Mouse (Mus musculus): Measurements from ENCODE around the gene Whrn. TPM values are rescaled to one million over a fixed set of nuclear protein-coding genes. Genes with fewer than 3 reads are reported as not detected.

Whrn gene
- polyA plus RNA-seq, 1 experiment from 2014 or later: 4.0 TPM

DNA sequence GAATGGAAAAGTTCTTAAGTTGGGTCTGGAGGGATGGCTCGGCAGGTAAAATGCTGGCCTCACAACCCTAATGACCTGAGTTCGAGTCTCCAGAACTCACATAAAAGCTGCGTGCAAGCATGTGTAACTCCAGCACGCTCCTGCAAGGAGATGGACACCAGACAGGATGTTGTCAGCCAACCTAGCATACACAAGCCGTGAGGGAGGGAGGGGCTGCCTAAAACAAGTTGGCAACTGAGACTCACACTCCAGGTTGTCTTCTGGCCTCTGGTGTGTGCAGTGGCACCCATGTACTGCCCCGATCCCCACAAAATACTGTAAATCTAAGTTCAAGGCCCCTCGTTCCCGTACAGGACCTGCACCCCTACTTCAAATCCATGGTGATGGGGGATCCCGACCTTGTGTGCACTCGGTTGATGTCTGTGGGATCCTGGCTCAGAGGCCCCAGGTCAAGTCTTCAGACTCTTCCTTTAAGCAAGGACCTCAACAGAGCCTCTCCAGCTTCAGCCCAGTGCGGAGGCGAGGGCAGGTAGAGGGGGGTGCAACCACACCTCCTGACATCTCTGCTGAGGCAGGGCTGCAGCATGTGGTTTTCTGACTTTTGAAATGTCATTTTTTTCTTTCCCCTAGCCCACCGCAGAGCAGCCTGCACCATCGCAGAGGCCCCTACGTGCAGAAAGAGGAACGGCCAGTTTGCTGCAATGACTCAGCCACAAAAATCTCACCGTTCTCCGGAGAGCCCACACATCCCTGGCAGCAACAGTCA is 95.1 kb downstream of the Whrn start:
- no peak overlapping the region for H3K4me3 ChIP-seq (replicated peaks)
- no peak overlapping the region for H3K27ac ChIP-seq
- H3K36me3 ChIP-seq: 0 out of 2 replicates have a peak, but pooled peaks cover 6% of the 10 kb centered on the region
- H3K4me1 ChIP-seq (replicated peaks): peaks cover 48% of the 10 kb centered on the region
- ATAC-seq: no peak
- WGBS: 81% methylated on average over 18 of the region's 18 CpGs
- no peaks in the 10 kb centered on the region for H3K9me3 ChIP-seq
- H3K9ac ChIP-seq: no peak overlapping the region
- no peak overlapping the region for H3K4me2 ChIP-seq (replicated peaks)
- no peaks in the 10 kb centered on the region for H3K27me3 ChIP-seq (replicated peaks)

DNA sequence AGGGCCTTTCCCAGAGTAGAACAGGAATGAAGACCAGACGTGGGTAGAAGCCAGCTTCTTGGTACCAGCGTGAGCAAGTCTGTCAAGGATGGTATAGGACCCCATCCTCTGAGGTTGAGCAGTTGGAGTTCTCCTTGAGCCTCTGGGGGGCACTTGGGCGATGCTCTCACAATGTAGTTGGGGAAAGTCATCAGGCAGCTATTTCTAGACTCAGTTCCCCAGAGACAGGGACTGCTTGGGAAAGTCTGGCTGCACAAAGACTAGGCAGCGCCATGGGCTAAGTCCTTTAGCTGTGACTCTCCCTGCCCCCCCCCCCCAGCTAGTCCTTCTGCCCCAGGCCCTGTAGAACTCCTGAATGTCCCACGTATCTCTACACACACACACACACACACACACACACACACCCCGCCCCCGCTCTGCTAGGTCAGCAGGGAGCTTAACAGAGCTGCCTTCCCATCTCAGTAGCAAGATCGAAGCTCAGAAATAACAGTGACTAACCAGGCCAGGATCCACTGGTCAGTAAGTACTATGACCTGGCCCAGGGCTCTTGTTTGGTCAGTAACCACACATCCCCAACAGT is 96.0 kb downstream of the Whrn start:
- no peak overlapping the region for H3K4me3 ChIP-seq (replicated peaks)
- H3K27me3 ChIP-seq (replicated peaks): no peaks in the 10 kb centered on the region
- H3K9ac ChIP-seq: no peak overlapping the region
- no peaks in the 10 kb centered on the region for H3K9me3 ChIP-seq
- peaks cover 40% of the 10 kb centered on the region for H3K4me1 ChIP-seq (replicated peaks)
- H3K36me3 ChIP-seq: peaks cover 12% of the 10 kb centered on the region
- ATAC-seq: no peak
- WGBS: 73% methylated on average over 8 of the region's 8 CpGs
- 0 out of 2 replicates have a peak overlapping the region, but pooled peaks have one; percentile 11 for H3K27ac ChIP-seq
- peak overlapping the region; percentile 5; the same call in 1 of the 2 replicates for H3K4me2 ChIP-seq (replicated peaks)

DNA sequence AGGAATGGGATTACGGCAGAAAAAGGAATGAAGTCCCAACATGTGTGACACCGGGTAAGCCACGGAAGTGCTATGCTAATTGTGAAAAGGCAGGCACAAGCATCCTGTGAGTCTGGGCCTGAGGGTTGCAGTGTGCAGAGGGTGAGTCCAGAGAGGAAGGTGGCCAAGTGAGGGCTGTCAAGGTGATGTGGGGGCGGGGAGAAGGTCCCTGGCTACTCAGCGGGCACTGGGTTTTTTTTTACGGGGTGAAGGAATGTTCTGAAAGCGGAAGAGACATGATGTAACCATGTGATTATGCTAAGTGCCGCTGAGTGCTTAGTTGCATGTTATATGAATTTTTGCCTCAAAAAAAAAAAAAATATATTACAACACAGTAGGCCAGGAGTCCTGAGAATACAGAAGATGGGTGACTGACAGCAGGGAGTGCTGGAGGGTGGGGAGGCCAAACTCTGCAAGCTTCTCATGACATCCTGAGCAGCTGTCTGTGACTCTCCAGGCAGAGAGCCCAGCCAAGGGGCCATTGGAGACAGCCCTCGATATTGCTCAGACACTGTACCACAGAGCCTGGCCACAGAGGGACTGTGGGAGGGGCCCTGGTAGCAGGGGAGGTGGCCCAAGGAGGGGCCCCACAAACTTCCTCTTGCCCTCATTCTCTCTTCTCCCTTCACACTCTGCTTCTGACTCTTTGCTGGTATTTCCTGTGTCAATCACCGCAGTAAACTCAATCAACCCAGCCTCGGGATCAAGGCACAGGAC is 96.8 kb downstream of the Whrn start:
- H3K4me2 ChIP-seq (replicated peaks): peak overlapping the region; percentile 5; the same call in 1 of the 2 replicates
- no peak overlapping the region for H3K9ac ChIP-seq
- peaks cover 15% of the 10 kb centered on the region for H3K36me3 ChIP-seq
- no peaks in the 10 kb centered on the region for H3K27me3 ChIP-seq (replicated peaks)
- peaks cover 33% of the 10 kb centered on the region for H3K4me1 ChIP-seq (replicated peaks)
- 57% methylated on average over 11 of the region's 11 CpGs for WGBS
- no peaks in the 10 kb centered on the region for H3K9me3 ChIP-seq
- no peak overlapping the region for H3K4me3 ChIP-seq (replicated peaks)
- no peak for ATAC-seq
- 0 out of 2 replicates have a peak overlapping the region, but pooled peaks have one; percentile 11 for H3K27ac ChIP-seq

DNA sequence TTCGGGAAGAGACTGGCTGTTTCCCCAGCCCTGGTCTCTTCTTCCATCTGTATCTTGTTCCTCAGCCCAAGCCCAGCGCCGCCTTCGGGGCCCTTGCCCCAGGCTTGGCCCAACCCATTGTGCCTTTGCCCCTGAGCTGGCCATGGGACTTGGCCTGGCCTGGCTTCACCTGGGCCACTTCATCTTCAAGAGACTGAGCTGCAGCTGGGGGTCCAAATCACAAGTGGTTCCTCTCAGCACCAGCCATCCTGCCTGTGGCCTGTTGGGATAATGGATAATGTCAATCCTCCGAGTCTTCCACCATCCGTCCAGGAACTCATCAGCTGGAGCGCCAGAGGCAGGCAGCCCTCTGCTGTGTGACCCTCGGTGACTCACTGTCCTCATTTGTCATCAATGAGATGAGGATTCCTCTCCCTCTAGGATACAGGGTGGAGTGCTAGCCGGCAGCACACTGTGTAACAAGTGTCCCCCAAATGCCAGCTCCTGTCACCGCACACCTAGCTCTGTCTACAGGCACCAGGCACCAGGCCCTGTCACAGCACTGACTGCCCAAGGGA is 97.7 kb downstream of the Whrn start:
- Histone ChIP-seq H3K36me3 (peaks cover 15% of the 10 kb centered on the region), H3K27ac (no peak overlapping the region), H3K27me3 (replicated peaks) (no peaks in the 10 kb centered on the region), H3K4me3 (replicated peaks) (no peak overlapping the region), H3K4me1 (replicated peaks) (peaks cover 25% of the 10 kb centered on the region), H3K4me2 (replicated peaks) (no peak overlapping the region), H3K9ac (no peak overlapping the region), H3K9me3 (no peaks in the 10 kb centered on the region)
- no peak for ATAC-seq
- WGBS: 78% methylated on average over 10 of the region's 10 CpGs

DNA sequence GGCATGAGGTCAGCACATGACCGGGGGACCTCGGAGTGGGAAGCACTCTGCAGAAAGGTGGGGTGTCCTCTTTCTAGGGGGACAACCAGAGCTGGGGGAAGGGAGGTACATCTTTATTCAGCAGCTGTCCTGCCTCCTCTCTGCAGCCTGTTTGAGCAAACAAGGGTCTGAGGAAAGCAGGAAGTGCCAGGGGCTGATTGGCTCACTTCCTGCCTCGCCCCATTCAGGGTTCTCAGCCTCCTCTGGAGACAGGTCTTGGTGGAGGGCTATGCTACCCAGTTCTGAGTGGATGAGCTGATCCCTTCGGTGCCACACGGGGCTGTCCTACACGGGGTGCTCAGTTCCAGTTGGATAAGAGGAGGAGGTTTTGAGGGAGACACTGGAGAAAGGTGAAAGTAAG is 104.5 kb downstream of the Whrn start:
- Histone ChIP-seq H3K27me3 (replicated peaks) (no peaks in the 10 kb centered on the region), H3K4me2 (replicated peaks) (no peak overlapping the region), H3K4me1 (replicated peaks) (0 out of 2 replicates have a peak, but pooled peaks cover 2% of the 10 kb centered on the region), H3K9me3 (no peaks in the 10 kb centered on the region), H3K9ac (no peak overlapping the region), H3K36me3 (peaks cover 9% of the 10 kb centered on the region), H3K4me3 (replicated peaks) (no peak overlapping the region), H3K27ac (no peak overlapping the region)
- WGBS: 79% methylated on average over 6 of the region's 6 CpGs
- no peak for ATAC-seq

DNA sequence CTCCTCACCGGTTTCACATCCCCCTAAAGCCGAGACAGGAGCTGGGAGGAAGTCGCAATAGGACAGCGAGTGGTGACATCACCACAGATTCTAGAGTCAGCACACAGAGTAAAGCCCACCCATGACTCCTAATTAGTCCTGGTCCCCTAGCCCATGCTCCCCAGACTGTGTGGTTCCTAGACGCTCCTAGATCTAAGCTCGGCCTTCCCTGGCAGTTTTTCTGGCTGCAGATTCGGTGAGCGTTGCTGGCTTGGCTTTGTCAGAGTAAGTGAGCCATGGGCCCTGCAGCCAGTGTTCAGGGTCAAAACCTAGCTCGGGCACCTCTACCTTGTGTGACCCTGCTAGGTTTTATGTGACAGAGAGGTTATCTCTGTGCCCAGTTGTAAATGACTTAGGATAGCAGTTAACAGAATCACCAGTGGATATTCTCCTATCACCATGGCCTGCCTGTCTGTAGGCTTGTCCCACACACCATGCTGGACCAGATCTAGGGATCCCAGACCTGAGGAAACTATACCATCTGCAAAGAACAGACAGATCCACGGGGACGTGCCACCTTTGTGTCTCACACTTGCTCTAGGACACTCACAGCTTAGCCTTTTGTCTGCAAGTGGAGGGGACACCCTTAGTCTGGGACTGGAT is 105.8 kb downstream of the Whrn start:
- peaks cover 6% of the 10 kb centered on the region; the same call in 1 of the 2 replicates for H3K36me3 ChIP-seq
- 72% methylated on average over 11 of the region's 11 CpGs for WGBS
- no peaks in the 10 kb centered on the region for H3K27me3 ChIP-seq (replicated peaks)
- no peak for ATAC-seq
- no peak overlapping the region for H3K27ac ChIP-seq
- H3K9me3 ChIP-seq: no peaks in the 10 kb centered on the region
- H3K9ac ChIP-seq: no peak overlapping the region
- no peak overlapping the region for H3K4me3 ChIP-seq (replicated peaks)
- H3K4me1 ChIP-seq (replicated peaks): 0 out of 2 replicates have a peak, but pooled peaks cover 2% of the 10 kb centered on the region
- H3K4me2 ChIP-seq (replicated peaks): no peak overlapping the region

DNA sequence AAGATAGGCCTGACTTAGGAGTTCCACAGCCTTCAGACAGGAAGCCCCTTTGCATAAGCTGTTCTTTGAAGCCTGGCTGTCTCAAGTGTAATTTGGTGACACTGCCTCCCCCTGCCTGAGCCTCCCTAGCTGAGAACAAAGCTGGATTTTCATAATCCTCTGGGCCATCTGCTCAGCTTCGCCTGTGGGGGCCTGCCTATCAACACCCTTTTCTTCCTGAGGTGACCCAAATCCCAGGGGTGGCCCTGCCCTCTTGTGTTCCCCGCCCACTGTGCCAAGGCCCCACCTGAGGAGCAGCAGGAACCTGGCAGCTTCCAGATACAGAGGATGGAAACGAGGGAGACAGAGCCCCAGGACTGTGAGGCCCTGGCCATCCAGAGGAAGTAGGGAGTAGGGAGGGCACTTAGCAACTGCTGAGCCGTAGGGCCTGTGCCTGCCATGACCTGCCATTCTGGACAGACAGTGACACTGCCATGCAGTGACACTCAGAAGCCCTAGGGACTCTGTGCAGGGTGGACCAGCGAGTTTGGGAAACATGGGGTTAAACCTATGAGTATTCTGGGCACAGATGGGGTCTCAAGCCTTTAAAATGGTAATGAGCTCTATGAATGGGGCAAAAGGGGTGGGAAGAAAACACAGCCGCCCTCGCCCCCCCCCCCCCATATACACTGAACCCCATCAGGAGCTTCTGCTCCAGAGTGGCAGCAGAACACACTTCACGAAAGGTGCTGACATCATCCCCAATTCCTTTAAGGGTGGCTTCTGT is 106.5 kb downstream of the Whrn start:
- Histone ChIP-seq H3K27me3 (replicated peaks) (no peaks in the 10 kb centered on the region), H3K4me3 (replicated peaks) (no peak overlapping the region), H3K9ac (no peak overlapping the region), H3K9me3 (no peaks in the 10 kb centered on the region), H3K4me2 (replicated peaks) (no peak overlapping the region), H3K36me3 (0 out of 2 replicates have a peak, but pooled peaks cover 2% of the 10 kb centered on the region), H3K27ac (no peak overlapping the region), H3K4me1 (replicated peaks) (0 out of 2 replicates have a peak, but pooled peaks cover 2% of the 10 kb centered on the region)
- 51% methylated on average over 8 of the region's 8 CpGs for WGBS
- no peak for ATAC-seq

DNA sequence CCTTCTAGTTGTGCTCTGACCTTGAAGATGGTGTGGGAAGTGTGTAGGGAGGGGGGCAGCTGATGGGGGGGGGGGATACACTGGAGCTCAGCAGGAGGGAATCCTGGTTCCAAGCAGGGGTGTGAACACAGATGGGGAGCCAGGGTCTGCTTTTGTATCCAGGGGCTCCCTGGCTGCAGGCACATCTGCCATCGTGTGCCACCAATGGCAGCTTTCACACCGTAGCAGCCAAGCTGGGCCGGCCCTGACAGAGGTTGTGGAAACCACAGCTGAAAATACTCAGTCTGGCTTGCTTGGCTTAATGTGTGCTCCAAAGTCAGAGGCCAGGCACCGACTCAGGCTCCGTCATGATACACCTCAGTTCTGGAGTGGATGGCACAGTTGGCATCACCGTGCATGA is 107.8 kb downstream of the Whrn start:
- WGBS: 85% methylated on average over 6 of the region's 6 CpGs

DNA sequence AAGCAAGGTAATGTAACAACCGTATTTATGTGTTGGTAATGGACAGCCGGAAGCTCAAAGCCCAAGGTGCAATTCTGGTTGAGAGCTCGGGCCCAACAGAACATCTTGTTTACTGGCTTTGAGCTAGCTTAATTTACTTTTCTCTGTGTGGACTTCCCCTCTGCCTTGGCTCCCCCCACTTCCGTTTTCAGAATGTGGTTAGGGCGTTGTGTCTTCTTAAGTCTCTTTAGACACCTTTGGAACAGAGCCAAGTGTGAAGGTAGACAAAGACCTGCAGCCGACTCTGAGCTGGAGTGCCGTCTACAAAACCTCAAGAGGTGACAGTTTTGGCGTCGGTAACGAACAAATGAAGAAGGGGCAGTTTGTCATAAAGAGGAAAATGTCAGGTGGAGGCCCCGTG is 110.0 kb downstream of the Whrn start:
- no peak overlapping the region for H3K4me3 ChIP-seq (replicated peaks)
- 0 out of 2 replicates have a peak, but pooled peaks cover 2% of the 10 kb centered on the region for H3K4me1 ChIP-seq (replicated peaks)
- no peak overlapping the region for H3K27ac ChIP-seq
- H3K4me2 ChIP-seq (replicated peaks): no peak overlapping the region
- 77% methylated on average over 11 of the region's 11 CpGs for WGBS
- H3K36me3 ChIP-seq: peaks cover 9% of the 10 kb centered on the region
- H3K9me3 ChIP-seq: no peaks in the 10 kb centered on the region
- H3K9ac ChIP-seq: no peak overlapping the region
- no peak for ATAC-seq
- H3K27me3 ChIP-seq (replicated peaks): no peaks in the 10 kb centered on the region

More for the DNA sequence above, 107.8 kb downstream of the Whrn start:
- H3K9ac ChIP-seq: no peak overlapping the region
- no peak overlapping the region for H3K4me2 ChIP-seq (replicated peaks)
- no peak overlapping the region for H3K4me3 ChIP-seq (replicated peaks)
- H3K27me3 ChIP-seq (replicated peaks): no peaks in the 10 kb centered on the region
- H3K27ac ChIP-seq: no peak overlapping the region
- no peaks in the 10 kb centered on the region; the same call in 1 of the 2 replicates for H3K36me3 ChIP-seq
- H3K9me3 ChIP-seq: no peaks in the 10 kb centered on the region
- no peak for ATAC-seq
- H3K4me1 ChIP-seq (replicated peaks): 0 out of 2 replicates have a peak, but pooled peaks cover 2% of the 10 kb centered on the region

DNA sequence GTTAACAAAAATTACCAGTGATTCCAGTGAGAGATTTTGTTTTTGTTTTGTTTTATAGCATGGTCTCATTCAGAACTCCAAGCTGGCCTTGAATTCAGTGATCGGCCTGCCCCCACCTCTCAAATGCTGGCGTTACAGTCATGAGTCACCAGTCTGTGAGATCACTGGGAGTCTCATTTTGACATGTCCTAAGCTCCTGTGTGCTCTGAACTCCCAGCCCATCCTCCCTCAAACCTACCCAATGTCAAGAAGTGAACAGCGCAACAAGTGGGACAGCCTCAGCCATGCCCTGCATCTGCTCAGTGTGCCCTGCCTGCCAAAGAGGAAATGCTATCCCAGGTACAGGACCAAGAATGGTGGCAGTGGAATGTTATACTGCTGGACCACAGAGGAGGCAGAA is 110.5 kb downstream of the Whrn start:
- Histone ChIP-seq H3K27ac (no peak overlapping the region), H3K4me1 (replicated peaks) (no peaks in the 10 kb centered on the region), H3K4me2 (replicated peaks) (no peak overlapping the region), H3K27me3 (replicated peaks) (no peaks in the 10 kb centered on the region), H3K4me3 (replicated peaks) (no peak overlapping the region), H3K36me3 (peaks cover 9% of the 10 kb centered on the region), H3K9ac (no peak overlapping the region), H3K9me3 (no peaks in the 10 kb centered on the region)
- 88% methylated on average over 3 of the region's 3 CpGs for WGBS
- ATAC-seq: no peak

DNA sequence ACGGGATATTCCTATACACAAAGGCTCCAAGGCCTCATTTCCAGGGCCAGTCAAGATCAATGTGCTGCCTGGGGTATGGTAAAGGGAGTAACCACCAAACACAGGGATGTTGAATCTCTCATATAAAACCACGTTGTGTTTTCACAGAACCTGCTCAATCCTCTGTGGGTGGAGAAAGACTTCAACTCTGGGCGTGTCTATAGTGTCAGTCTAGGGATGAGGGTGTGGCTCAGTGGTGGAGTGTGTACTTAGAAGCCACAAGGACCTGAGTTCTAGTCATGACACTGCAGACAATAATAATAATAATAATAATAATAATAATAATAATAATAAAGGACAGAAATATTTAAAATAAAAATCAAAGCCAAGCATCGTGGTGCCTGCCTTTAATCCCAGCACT is 111.5 kb downstream of the Whrn start:
- Histone ChIP-seq H3K9me3 (no peaks in the 10 kb centered on the region), H3K27ac (no peak overlapping the region), H3K36me3 (peaks cover 9% of the 10 kb centered on the region), H3K4me3 (replicated peaks) (no peak overlapping the region), H3K27me3 (replicated peaks) (no peaks in the 10 kb centered on the region), H3K9ac (no peak overlapping the region), H3K4me1 (replicated peaks) (no peaks in the 10 kb centered on the region), H3K4me2 (replicated peaks) (no peak overlapping the region)
- 89% methylated on average over 4 of the region's 4 CpGs for WGBS
- no peak for ATAC-seq
